Mouse (Mus musculus) kidney, adult 2 months (tissue): ENCODE results near the gene Rap1a.

Experiments
- CTCF ChIP-seq: fragments of 200-500 bp; conservative IDR thresholded peaks from 2 replicates; pipeline ENCODE4 v1.5.1; 2011; ENCODE audit warnings: low read depth, mild to moderate bottlenecking, control low read depth, low read length, moderate library complexity, mixed read lengths; ENCODE audit not compliant: insufficient read depth, insufficient read length
- POLR2A ChIP-seq: fragments of 200-500 bp; IDR thresholded peaks from one replicate; pipeline ENCODE4 v1.6.1; 2011; ENCODE audit warnings: low read depth, low read length, control low read depth

GRCm38 (mm10) chr3:105760063-105760462, 41.1 kb downstream of the Rap1a start:
- TF ChIP-seq POLR2A, result no peak
- TF ChIP-seq CTCF, result no peak
